Mouse (Mus musculus) MEL (cell line): ENCODE measurements around the gene Ankdd1b.

ENCODE experiments used
- CTCF ChIP-seq, 3 experiments: IDR thresholded peaks in 2 of 3; conservative IDR thresholded peaks in 1 of 3; 2 replicates each; pipeline ENCODE4 v1.5.1; 2011 to 2012; ENCODE audit warnings: low read length in 3 of 3, low read depth in 2 of 3, mild to moderate bottlenecking in 2 of 3, improper control_type of control experiment in 1 of 3, inconsistent platforms in 1 of 3, mixed read lengths in 1 of 3, moderate library complexity in 1 of 3; ENCODE audit not compliant: control insufficient read depth in 1 of 3, insufficient read depth in 1 of 3, poor library complexity in 1 of 3, severe bottlenecking in 1 of 3
- NRF1 ChIP-seq: IDR thresholded peaks from 2 replicates; pipeline ENCODE4 v1.6.1; 2014; ENCODE audit warnings: low read depth, mild to moderate bottlenecking, inconsistent platforms, low read length, improper control_type of control experiment, moderate library complexity; ENCODE audit not compliant: poor library complexity, insufficient read depth, severe bottlenecking
- TCF12 ChIP-seq: IDR thresholded peaks from 2 replicates; pipeline ENCODE4 v1.6.1; 2014; ENCODE audit warnings: low read depth, mild to moderate bottlenecking, inconsistent platforms, low read length, improper control_type of control experiment, moderate library complexity

- no peak for TF ChIP-seq CTCF (IDR thresholded peaks at IDR 0.05 in 2 of 3, conservative IDR thresholded peaks at IDR 0.05 in 1 of 3; ENCODE audit: control insufficient read depth in 1 of 3, insufficient read depth in 1 of 3, low read depth in 2 of 3, low read length in 3 of 3, poor library complexity in 1 of 3, severe bottlenecking in 1 of 3)
- TF ChIP-seq NRF1 = no peak
- no peak for TF ChIP-seq TCF12
Observed at GRCm38 (mm10) chr13:96462644-96463043, 8.4 kb downstream of the Ankdd1b start.
